Mouse (Mus musculus) cerebellum, adult 18-20 months (tissue): Measurements from ENCODE around the gene Mybpc3.
A peak's percentile ranks its signal among the peaks of the same experiment; 100 is the strongest.

Experiments used
- DNase-seq, 2 experiments: peaks; one replicate each; pipeline ENCODE4 v3.0.0; 2021

The Mybpc3 gene

GRCm38 (mm10) chr2:91117585-91118275, at the start of gene Mybpc3:
Mybpc3 (plus strand) TSS chr2:91118144.
- DNase-seq: no peak

GRCm38 (mm10) chr2:91068162-91068871, 49.6 kb upstream of the Mybpc3 start:
- no peak for DNase-seq

- DNase-seq: no peak
These were observed 49.1 kb upstream of the Mybpc3 start for GRCm38 (mm10) chr2:91068872-91069165.

GRCm38 (mm10) chr2:91069306-91070000, 48.5 kb upstream of the Mybpc3 start:
- no peak for DNase-seq

- DNase-seq: peak; percentile 90 to 96
These were observed 47.7 kb upstream of the Mybpc3 start, which contains the start of gene Slc39a13 for GRCm38 (mm10) chr2:91070076-91070800. Slc39a13 (minus strand) TSS chr2:91070417.

GRCm38 (mm10) chr2:91071059-91071458, 46.9 kb upstream of the Mybpc3 start:
- no peak for DNase-seq

GRCm38 (mm10) chr2:91072092-91072491, 45.9 kb upstream of the Mybpc3 start:
- no peak for DNase-seq

- no peak for DNase-seq
These were observed 40.0 kb upstream of the Mybpc3 start for GRCm38 (mm10) chr2:91077957-91078313.

GRCm38 (mm10) chr2:91078314-91079025, 39.5 kb upstream of the Mybpc3 start:
- DNase-seq: no peak

- no peak for DNase-seq
These were observed 38.9 kb upstream of the Mybpc3 start for GRCm38 (mm10) chr2:91079026-91079384.

- no peak for DNase-seq
These were observed 37.0 kb upstream of the Mybpc3 start for GRCm38 (mm10) chr2:91080784-91081513.

- no peak for DNase-seq
These were observed 35.9 kb upstream of the Mybpc3 start, which contains the start of gene Spi1 for GRCm38 (mm10) chr2:91081775-91082695. Spi1 (plus strand) TSS chr2:91082390.

GRCm38 (mm10) chr2:91082844-91083243, 35.1 kb upstream of the Mybpc3 start:
- DNase-seq: no peak

- DNase-seq: no peak
These were observed 34.5 kb upstream of the Mybpc3 start for GRCm38 (mm10) chr2:91083366-91083940.

- DNase-seq: no peak
These were observed 33.6 kb upstream of the Mybpc3 start for GRCm38 (mm10) chr2:91084179-91084820.

GRCm38 (mm10) chr2:91085494-91086391, 32.2 kb upstream of the Mybpc3 start:
- DNase-seq: no peak

GRCm38 (mm10) chr2:91086392-91087237, 31.3 kb upstream of the Mybpc3 start:
- no peak for DNase-seq

GRCm38 (mm10) chr2:91087453-91087852, 30.5 kb upstream of the Mybpc3 start:
- no peak for DNase-seq
